Mouse (Mus musculus): ENCODE results near the gene Gata3. TPM values are rescaled to one million over a fixed set of nuclear protein-coding genes. Genes with fewer than 3 reads are reported as not detected.

Gata3 gene
- polyA plus RNA-seq, 1 experiment: 6.1 TPM

DNA sequence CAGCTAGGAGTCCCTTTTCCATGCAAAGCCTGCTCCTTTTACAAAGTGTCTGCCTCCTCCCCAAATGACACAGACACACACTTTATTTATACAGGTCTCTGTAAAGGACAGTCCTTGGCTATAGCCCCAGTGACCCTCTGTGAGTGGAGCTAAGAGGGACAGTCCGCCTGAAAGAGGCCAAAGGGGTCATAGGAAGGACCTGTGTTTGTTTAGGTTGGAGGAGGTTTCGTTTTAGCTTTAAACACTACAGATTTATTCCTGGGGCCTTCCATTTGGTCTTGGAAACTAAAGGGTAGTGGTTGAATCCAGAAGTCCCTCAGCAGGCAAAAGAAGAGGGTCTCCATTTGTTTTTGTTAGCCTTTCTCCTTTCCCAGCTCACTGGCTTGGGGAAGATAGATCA lies 16.1 kb downstream of the Gata3 start:
- H3K9ac ChIP-seq (ENCODE audit: low read depth, poor library complexity, severe bottlenecking): no peak overlapping the region
- H3K4me1 ChIP-seq (ENCODE audit: control insufficient read depth, insufficient read depth, low read length): no peaks in the 10 kb centered on the region
- peaks cover 41% of the 10 kb centered on the region for H3K27me3 ChIP-seq (ENCODE audit: control insufficient read depth, insufficient read depth, low read length, poor library complexity, severe bottlenecking)
- TF ChIP-seq EP300 (IDR thresholded peaks at IDR 0.05; ENCODE audit: insufficient read depth, low read depth, low read length): no peak
- no peak overlapping the region for H3K27ac ChIP-seq (ENCODE audit: insufficient read depth, low read length)
- H3K9me3 ChIP-seq (replicated peaks; ENCODE audit: control insufficient read depth, insufficient read depth, low read length, poor library complexity, severe bottlenecking): no peaks in the 10 kb centered on the region
- no peak overlapping the region for H3K4me3 ChIP-seq (ENCODE audit: low read depth, low read length)
- no peaks in the 10 kb centered on the region for H3K36me3 ChIP-seq (ENCODE audit: control insufficient read depth, insufficient read depth, low read length, poor library complexity, severe bottlenecking)

DNA sequence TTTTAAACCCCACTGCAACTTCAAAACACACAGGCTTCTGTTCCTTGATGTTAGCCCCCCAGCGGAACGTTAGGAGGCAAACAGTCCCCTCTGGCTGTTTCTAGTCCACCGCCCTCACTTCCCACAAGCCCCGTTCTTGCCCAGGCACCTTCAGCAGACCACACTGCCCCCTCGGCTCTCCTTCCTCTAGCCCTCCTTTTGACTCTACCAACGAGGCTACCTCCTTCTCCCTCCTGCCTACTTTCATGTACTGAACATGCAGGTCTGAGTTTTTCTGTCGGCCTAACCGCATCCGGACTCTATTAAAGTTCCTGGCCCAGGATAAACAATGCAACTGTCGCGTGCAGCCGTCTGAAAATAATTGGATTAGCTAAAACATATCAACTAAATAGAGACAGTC lies 17.2 kb downstream of the Gata3 start:
- H3K9ac ChIP-seq (ENCODE audit: low read depth, poor library complexity, severe bottlenecking): peak overlapping the region; percentile 42; the same call in 1 of the 2 replicates
- H3K9me3 ChIP-seq (replicated peaks; ENCODE audit: control insufficient read depth, insufficient read depth, low read length, poor library complexity, severe bottlenecking): no peaks in the 10 kb centered on the region
- H3K4me3 ChIP-seq (ENCODE audit: low read depth, low read length): peak overlapping the region; percentile 28; the same call in 1 of the 2 replicates
- H3K36me3 ChIP-seq (ENCODE audit: control insufficient read depth, insufficient read depth, low read length, poor library complexity, severe bottlenecking): no peaks in the 10 kb centered on the region
- no peaks in the 10 kb centered on the region for H3K4me1 ChIP-seq (ENCODE audit: control insufficient read depth, insufficient read depth, low read length)
- TF ChIP-seq EP300 (IDR thresholded peaks at IDR 0.05; ENCODE audit: insufficient read depth, low read depth, low read length) (no peak), CTCF (IDR thresholded peaks at IDR 0.05; ENCODE audit: low read depth, low read length) (no peak), POLR2A (IDR thresholded peaks at IDR 0.05; ENCODE audit: insufficient read depth, low read length) (no peak)
- no peak overlapping the region for H3K27ac ChIP-seq (ENCODE audit: insufficient read depth, low read length)
- peaks cover 36% of the 10 kb centered on the region for H3K27me3 ChIP-seq (ENCODE audit: control insufficient read depth, insufficient read depth, low read length, poor library complexity, severe bottlenecking)

DNA sequence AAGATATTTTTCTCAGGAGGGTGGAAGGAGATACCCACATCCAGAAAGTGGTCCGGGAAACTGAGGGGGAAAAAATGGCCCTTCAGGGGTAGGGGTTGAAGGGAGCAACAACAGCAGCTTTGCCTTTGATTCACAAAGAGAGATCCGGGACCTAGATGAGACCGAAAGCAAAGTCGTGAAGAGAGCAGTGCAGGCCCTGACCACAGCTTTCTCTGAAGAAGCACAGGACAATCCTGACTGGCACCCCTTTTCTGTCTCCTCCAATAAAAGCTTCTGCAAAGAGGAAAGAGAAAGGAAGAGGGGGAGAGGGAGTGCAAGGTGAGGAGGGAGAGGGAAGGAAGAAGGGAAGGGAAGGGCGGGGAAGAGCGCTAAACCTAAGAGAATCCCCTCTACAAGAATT lies 18.0 kb downstream of the Gata3 start:
- Histone ChIP-seq H3K36me3 (ENCODE audit: control insufficient read depth, insufficient read depth, low read length, poor library complexity, severe bottlenecking) (no peaks in the 10 kb centered on the region), H3K4me1 (ENCODE audit: control insufficient read depth, insufficient read depth, low read length) (no peaks in the 10 kb centered on the region), H3K9ac (ENCODE audit: low read depth, poor library complexity, severe bottlenecking) (no peak overlapping the region), H3K4me3 (ENCODE audit: low read depth, low read length) (no peak overlapping the region), H3K9me3 (replicated peaks; ENCODE audit: control insufficient read depth, insufficient read depth, low read length, poor library complexity, severe bottlenecking) (no peaks in the 10 kb centered on the region), H3K27ac (ENCODE audit: insufficient read depth, low read length) (no peak overlapping the region), H3K27me3 (ENCODE audit: control insufficient read depth, insufficient read depth, low read length, poor library complexity, severe bottlenecking) (peaks cover 35% of the 10 kb centered on the region)
- TF ChIP-seq EP300 (IDR thresholded peaks at IDR 0.05; ENCODE audit: insufficient read depth, low read depth, low read length) (no peak), CTCF (IDR thresholded peaks at IDR 0.05; ENCODE audit: low read depth, low read length) (no peak), POLR2A (IDR thresholded peaks at IDR 0.05; ENCODE audit: insufficient read depth, low read length) (no peak)

DNA sequence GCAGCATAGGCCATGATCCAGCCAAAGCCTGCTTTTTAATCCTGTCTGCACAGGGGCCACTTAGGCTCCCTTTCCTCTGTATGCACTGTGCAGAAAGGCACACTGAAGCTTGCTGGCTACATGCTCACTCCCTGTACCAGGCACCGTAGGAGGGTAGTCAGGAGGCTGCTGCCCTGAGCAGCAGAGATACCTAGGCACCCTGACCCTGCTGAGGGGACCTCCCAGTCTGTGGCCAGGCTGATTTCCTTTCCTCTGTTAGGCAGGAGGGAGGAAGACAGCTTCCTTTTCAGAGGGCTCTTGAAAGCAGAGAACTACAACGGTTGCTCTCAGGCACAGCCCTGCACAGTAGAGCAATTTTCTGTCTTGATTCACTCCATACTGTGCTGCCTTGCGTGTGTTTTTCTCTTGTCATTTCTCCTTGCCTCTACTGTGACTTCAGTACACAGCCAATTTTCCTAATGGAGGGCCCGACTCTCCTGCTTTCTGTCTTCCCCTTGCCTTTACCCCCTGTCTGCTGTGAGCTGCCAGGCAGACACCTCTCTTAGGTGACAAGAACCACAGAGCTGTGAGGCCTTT lies 18.6 kb downstream of the Gata3 start:
- Histone ChIP-seq H3K27me3 (ENCODE audit: control insufficient read depth, insufficient read depth, low read length, poor library complexity, severe bottlenecking) (peaks cover 29% of the 10 kb centered on the region), H3K4me3 (ENCODE audit: low read depth, low read length) (no peak overlapping the region), H3K27ac (ENCODE audit: insufficient read depth, low read length) (no peak overlapping the region), H3K4me1 (ENCODE audit: control insufficient read depth, insufficient read depth, low read length) (no peaks in the 10 kb centered on the region), H3K36me3 (ENCODE audit: control insufficient read depth, insufficient read depth, low read length, poor library complexity, severe bottlenecking) (no peaks in the 10 kb centered on the region), H3K9me3 (replicated peaks; ENCODE audit: control insufficient read depth, insufficient read depth, low read length, poor library complexity, severe bottlenecking) (no peaks in the 10 kb centered on the region), H3K9ac (ENCODE audit: low read depth, poor library complexity, severe bottlenecking) (no peak overlapping the region)
- TF ChIP-seq EP300 (IDR thresholded peaks at IDR 0.05; ENCODE audit: insufficient read depth, low read depth, low read length): no peak
- TF ChIP-seq CTCF (IDR thresholded peaks at IDR 0.05; ENCODE audit: low read depth, low read length): no peak

DNA sequence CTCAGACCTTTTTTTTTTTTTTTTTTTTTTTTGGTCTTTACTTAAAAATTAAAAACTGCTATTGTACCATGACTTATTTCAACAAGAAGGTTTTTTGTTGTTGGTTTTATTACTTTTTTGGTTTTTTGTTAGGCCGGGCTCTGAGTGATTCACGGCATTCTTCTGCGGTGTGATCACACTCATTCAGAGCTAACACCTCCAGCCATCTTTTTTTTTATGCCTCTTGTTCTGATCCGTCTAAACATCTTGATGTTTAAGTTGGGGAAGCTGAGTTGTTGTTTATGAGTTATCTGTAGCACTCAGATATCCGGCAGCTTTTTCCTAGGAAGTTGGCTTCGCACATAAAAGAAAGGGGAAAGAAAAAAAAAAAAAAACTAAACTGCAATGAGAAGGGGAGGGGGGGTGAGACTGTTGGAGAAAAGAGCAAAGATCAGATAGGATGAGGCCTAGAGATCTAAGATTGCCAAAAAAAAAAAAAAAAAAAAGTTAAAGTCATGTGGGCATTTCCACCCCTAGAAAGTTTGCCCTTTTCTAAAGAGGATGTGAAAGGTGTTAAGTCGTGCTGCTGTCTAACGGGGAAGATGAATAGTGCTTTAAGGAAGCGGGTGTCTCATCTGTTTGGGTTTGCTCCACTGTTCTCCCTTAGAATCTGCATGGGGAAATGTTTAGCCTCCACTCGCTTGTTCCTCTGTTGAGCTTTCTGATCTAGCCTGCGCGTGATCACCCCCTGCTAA lies 22.6 kb downstream of the Gata3 start:
- Histone ChIP-seq H3K4me1 (ENCODE audit: control insufficient read depth, insufficient read depth, low read length) (no peaks in the 10 kb centered on the region), H3K9ac (ENCODE audit: low read depth, poor library complexity, severe bottlenecking) (no peak overlapping the region), H3K27me3 (ENCODE audit: control insufficient read depth, insufficient read depth, low read length, poor library complexity, severe bottlenecking) (no peaks in the 10 kb centered on the region; the same call in 1 of the 2 replicates), H3K36me3 (ENCODE audit: control insufficient read depth, insufficient read depth, low read length, poor library complexity, severe bottlenecking) (no peaks in the 10 kb centered on the region), H3K4me3 (ENCODE audit: low read depth, low read length) (no peak overlapping the region), H3K9me3 (replicated peaks; ENCODE audit: control insufficient read depth, insufficient read depth, low read length, poor library complexity, severe bottlenecking) (no peaks in the 10 kb centered on the region), H3K27ac (ENCODE audit: insufficient read depth, low read length) (no peak overlapping the region)
- TF ChIP-seq EP300 (IDR thresholded peaks at IDR 0.05; ENCODE audit: insufficient read depth, low read depth, low read length): no peak
- TF ChIP-seq POLR2A (IDR thresholded peaks at IDR 0.05; ENCODE audit: insufficient read depth, low read length): no peak

- TF ChIP-seq CTCF (IDR thresholded peaks at IDR 0.05; ENCODE audit: low read depth, low read length) (no peak), POLR2A (IDR thresholded peaks at IDR 0.05; ENCODE audit: insufficient read depth, low read length) (no peak), EP300 (IDR thresholded peaks at IDR 0.05; ENCODE audit: insufficient read depth, low read depth, low read length) (0 out of 2 replicates have a peak, but pooled peaks have one; percentile 45)
- peaks cover 4% of the 10 kb centered on the region for H3K4me1 ChIP-seq (ENCODE audit: control insufficient read depth, insufficient read depth, low read length)
- no peaks in the 10 kb centered on the region for H3K9me3 ChIP-seq (replicated peaks; ENCODE audit: control insufficient read depth, insufficient read depth, low read length, poor library complexity, severe bottlenecking)
- no peaks in the 10 kb centered on the region for H3K36me3 ChIP-seq (ENCODE audit: control insufficient read depth, insufficient read depth, low read length, poor library complexity, severe bottlenecking)
- peak overlapping the region; percentile 20; the same call in 1 of the 2 replicates for H3K27ac ChIP-seq (ENCODE audit: insufficient read depth, low read length)
- no peaks in the 10 kb centered on the region for H3K27me3 ChIP-seq (ENCODE audit: control insufficient read depth, insufficient read depth, low read length, poor library complexity, severe bottlenecking)
- no peak overlapping the region for H3K4me3 ChIP-seq (ENCODE audit: low read depth, low read length)
- H3K9ac ChIP-seq (ENCODE audit: low read depth, poor library complexity, severe bottlenecking): no peak overlapping the region
Measured at GRCm38 (mm10) chr2:9860698-9861097, 29.1 kb downstream of the Gata3 start.

All from ES-Bruce4 (cell line).